Mouse (Mus musculus): ENCODE measurements at regions not wholly inside any gene's neighbourhood (a gene's known extent, or its start where the extent isn't known, plus 50 kb on each side); places are given as distances from the start of the nearest gene placed in this dataset.

DNA sequence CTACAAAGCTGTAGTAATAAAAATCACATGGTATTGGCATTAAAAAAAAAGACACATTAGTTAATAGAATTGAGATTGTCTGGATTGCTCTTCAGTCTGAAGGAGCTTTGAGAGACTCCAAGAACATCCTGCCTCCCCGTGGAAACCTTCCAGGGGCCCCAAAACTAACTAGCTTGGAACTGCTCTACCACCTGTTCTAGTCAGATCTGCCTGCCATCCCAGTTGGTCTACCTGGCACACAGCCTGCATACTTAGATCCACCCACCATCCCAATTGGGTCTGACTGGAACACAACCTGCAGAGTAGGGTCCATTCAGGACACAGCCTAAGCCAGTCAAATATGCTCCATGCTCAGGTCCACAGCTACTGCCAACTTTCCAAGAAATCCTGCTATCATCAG, 503.6 kb downstream of the Rapgef2 start:
- no peak for DNase-seq (ENCODE audit: low spot score in 2 of 2)

DNA sequence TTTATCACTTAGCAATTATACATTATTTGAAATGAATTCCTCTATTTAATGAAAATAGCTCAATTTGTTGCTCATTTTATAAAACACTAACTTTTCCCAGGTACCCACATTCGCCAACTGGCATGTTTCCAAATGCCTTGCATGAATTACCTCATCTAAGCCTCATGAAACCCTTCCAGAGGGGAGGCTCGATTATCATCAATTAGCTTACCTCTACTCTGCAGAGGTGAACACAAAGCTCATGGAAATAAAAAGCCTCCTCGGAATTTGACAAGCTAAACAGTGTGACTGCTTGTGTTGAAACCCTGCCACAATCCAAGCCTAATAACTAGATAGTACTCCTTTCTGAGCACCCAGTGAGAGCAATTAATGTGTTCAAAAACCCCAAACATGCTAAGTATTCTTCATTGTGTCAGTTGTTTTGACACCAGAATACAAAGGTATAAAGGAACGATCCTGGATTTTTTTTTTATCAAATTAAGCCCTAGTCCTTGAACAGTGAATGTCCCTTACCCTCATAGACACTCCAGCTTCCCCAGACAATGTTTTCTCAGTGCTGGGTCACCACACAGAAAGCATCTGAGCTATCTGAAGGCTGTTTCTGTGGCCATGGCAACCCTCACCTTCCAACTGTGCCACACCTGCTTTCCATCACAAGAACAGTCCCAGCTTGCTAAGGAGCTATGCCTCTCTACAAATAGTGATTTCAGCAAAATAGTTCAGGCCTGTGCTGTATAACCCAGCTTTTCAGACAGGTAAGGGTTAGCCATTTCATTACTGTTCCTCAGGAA, 530.4 kb downstream of the Rapgef2 start:
- DNase-seq (ENCODE audit: low spot score in 2 of 2), result no peak

DNA sequence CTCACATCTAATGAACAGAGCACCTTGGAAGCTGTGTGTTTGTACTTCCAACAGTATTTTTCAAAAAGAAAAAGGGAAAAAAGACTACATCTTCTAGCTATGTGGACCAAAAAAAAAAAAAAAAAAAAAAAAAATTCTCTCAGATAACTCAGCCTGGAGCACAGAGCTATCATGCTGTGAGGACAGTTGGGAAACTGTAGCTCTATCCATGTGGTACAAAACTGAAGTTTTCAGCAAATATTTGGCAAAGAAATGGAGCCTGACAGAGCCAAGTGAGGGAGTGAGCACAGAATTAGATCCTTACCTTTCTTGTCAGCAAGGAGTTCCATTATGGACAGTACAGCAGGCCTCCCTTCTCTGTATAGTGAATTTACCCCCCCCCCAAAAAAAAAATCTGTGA, 550.2 kb downstream of the Rapgef2 start:
- no peak for DNase-seq (ENCODE audit: low spot score in 2 of 2)

DNA sequence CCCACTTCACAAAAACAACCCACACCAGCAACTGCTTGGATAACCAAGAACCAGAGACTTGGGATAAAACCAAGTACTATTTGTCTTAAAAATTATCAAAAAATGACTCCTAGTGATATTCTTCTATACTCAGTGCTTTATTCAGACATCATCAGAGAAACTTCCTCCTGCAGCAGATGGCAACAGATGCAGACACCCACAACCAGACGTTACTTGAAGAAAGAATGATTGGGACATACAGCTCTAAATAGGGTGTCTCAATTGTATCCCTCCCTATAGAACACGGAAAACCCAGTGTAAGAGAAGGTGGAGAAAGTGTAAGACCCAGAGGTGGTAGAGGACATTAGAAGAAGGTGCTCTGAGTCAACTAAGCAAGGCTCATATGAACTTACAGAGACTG, 569.6 kb downstream of the Rapgef2 start:
- DNase-seq (ENCODE audit: low spot score in 2 of 2), result no peak

DNA sequence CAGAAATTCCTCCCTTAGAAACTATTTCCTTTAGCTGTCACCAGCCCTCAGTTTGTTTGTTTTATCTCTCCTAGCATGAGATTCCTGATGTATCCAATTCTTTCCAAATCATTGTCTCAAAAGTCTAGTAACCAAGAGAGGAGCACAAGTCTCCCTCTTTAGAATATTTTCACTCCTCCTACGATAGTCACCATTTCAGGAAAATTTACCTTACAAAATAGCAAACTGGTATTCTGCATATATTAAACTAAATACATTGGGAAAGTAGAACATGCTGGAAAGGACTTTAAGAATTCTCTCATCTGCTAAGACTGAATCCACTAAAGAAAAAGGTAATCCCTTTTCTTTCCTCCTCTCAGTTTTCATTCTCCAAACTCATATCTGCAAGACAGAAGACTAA, 578.6 kb downstream of the Rapgef2 start:
- no peak for DNase-seq (ENCODE audit: low spot score in 2 of 2)

DNA sequence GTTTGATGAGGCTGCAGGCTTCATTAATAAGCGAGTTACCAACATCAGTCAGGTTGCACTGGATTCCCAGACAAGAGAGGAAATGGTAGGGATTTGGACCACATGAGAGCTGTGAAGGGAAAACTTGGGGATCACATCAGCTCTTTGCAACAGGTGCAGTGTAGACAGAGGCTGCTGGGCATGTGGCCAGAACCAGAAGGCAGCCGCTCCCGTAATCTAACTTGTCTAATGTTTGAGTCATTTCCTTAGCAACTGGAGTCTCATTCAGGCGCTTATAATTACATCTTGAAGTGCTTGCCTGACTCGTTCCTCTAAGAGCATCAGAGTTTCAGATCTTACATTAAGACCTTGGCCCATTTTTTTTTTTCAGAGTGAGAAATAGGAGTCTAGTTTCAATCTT, 587.4 kb downstream of the Rapgef2 start:
- no peak for DNase-seq (ENCODE audit: low spot score in 2 of 2)

DNA sequence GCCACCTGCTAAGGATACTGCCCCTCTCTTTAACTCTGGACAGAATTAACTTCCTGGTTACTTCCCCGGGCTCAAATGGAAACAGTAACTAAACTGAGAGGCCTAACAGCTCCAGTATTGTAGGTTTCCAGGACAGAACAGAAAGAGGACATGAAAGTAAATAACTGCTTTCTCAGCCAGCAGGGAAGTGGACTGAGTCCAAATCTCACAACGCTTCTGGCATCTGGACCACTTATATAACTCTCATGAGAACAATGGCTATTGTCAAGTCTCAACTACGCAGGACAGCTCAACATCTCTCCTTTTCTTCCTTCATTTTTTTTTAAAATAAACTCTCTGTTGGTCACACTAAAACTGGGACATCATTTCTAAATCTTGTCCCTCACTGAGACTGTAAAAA, 594.8 kb downstream of the Rapgef2 start:
- DNase-seq (ENCODE audit: low spot score in 2 of 2), result no peak

DNA sequence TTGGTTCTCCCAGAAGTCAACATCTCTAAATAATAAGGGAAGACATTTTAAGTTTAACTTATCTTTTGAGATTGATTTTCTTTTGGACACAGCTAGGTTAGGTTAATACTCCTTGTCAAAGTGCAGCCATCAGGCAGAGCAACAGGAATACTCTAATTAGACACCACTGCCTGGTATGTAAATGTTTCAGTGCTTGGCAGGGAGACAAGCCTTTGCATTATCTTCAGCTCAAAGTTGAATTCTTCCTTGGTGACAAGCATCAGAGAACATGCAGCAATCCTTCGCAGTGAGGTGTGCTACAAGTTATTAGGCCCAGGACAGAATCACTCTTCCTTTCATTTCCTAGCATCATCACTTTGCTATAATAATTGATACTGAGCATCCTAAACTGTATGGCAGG, 608.7 kb downstream of the Rapgef2 start:
- DNase-seq (ENCODE audit: low spot score in 2 of 2), result no peak

DNA sequence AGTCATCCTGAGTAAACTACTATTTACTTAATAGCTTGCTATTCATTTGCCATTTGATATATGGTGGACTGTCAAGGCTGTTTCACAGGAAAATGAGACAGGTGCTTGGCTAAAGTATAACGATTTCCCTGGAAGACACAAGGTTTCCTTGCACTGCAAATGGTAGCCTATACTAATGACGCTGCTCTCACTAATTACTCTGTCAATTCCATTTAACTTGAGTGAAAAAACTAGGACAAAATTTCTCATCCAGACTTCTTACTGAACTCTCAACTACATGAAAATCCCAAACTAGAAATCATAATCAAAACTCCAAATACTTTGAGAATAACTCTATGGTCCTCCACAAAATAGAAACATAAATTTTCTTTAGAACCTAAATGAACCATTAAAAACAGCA, 609.5 kb downstream of the Rapgef2 start:
- no peak for DNase-seq (ENCODE audit: low spot score in 2 of 2)

DNA sequence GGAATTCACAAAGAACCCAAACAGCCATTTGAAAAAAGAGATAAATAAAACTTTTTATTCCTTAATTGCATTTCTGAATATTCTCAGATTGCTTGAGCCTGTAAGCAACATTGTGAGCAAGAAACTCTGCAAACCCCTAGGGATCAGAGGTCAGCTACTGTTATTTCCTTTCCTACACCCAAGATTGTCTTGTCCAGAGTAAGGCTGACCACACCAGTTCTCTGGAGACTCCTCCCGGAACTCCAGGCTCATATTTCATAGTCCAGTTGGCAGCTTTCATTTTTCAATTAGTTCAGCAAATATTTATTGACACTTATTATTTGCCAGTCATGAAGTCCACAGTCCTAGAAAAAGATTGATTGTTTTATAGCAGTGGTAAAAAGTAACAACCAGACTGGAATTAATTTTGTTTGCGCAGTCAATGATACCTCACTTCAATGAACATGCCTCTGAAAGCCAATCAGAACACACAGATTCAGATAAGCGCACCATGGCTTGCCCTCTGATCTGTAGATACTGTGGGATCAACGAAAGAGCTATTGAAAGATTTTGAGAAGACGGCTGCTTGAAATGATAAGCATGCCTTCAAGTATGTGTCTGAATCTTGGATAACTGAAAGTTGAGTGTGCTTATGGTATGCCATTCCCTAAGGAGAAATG, 611.7 kb downstream of the Rapgef2 start:
- no peak for DNase-seq (ENCODE audit: low spot score in 2 of 2)

DNA sequence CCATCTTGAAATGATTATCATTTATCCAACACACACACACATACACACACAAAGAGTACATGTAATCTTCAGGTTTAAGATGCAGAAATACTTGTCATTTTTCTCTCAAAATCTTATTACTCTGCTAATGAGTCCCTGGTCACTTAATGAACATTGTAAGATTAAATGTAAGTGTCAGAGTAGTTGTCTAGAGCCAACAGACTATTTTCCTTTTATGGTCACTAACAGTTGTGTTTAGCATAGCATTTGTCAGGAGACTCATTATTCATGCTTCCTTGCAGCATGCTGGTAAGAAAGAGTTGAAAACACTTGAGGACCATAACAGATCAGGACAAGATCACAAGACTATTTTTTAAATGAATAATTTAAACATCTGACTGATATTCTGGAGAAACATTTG, 618.3 kb downstream of the Rapgef2 start:
- DNase-seq (ENCODE audit: low spot score in 2 of 2), result no peak

DNA sequence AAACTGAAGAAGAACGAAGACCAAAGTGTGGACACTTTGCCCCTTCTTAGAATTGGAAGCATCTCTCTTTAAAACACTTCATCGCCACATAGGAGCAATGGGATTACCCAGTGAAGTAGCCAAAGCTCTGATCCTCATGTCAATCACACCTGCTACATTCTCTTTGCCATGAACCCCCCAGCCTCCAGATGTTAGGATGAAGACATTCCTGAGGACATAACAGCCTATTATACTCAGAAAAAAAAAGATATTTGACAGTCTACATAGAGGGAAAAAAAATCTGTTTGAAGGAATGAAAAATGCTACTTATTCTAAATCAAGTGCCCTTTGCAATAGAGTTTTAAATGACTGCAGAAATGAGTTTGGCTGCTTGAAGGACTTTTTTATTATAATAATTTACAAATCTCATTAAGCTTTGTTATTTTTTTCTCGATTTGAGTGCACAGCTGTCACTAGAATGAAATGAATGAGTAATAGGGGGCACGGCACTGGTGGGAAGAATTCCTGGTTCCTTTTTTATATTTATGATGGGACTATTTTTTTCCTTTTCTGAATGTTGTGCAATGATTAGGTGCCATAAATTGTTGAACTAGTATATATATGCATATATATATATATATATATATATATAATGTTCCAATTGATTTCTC, 618.8 kb downstream of the Rapgef2 start:
- DNase-seq (ENCODE audit: low spot score in 2 of 2), result no peak

DNA sequence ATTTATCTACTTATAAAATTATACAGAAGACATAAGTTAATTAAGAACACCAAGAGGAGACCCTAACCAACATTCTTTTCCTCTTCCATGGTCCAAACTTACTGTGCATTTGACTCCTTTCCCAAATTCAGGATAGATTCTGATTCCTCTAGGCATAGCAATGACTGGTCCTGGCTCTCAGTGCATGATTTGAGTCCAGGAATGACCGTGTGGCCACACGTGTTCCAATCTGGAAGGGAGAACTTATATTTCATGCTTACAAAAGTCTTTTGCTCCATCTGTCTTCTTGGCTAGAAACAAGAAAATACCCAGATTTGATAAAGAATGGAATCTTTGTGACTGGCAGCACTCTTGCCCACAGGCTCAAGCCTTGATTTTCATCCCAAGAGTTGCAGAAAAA, 638.2 kb downstream of the Rapgef2 start:
- DNase-seq (ENCODE audit: low spot score in 2 of 2), result no peak

DNA sequence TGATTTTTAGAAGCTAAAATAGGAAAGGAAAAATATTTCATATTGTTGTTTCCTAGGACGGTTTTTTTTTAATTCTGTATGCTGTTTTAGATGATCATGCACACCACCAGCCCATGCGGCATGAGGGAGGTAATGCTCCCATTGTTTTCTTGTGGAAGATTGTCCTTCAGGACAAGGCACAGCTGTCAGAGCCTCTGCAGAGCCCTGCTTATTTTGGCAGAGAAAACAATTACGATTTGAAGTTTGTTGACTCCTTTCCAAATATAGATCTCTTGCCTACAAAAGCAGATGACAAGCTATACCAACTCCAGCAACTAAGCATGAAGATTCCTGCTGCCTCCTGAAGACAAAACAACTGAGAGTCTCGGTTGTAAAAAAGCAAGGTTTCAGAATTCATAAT, 650.9 kb downstream of the Rapgef2 start:
- DNase-seq (ENCODE audit: low spot score in 2 of 2), result no peak

DNA sequence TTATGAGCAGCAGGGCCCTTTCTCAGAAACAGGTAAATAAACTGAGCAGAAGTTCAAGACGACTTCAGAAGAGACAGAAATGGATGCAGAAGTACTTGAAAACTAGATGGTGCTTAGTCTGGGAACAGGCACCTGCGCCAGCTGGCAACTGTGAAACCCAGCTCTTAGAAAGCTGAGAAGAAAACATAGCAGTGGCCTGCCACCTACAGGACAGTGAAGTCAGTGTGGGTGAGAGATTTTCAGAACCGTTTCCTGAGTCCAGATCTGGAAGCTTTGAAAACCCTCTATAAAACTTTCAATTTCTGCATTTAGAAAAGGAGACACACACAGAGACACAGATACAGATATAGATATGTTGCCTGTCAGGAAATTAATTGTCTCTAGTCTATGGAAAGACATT, 667.4 kb downstream of the Rapgef2 start:
- DNase-seq (ENCODE audit: low spot score in 2 of 2), result no peak

DNA sequence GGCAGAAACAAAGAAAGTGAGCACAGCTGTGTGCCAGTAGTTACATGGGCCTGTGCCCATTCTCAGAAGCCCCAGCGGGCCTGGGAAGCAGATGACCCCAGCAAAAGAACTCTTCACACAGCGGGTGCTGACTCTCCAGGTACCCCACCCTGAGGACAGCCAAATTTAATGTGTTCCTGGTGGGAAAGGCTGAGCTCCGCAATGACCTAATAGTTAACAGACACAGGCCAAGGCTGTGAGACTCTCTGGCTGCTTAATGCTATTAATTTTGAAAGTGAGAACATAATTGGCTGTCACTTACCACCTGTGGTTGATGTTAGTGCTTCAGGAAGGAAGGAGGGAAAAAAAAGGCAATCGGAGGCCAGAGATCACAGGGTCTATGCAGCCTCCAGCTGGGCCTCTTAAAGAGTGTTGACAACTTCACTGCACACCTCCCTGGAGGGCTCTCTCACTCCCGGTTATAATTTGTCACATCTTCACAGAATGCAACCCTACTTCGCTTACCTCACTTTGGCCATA, 691.5 kb downstream of the Rapgef2 start:
- no peak for DNase-seq (ENCODE audit: low spot score in 2 of 2)

DNA sequence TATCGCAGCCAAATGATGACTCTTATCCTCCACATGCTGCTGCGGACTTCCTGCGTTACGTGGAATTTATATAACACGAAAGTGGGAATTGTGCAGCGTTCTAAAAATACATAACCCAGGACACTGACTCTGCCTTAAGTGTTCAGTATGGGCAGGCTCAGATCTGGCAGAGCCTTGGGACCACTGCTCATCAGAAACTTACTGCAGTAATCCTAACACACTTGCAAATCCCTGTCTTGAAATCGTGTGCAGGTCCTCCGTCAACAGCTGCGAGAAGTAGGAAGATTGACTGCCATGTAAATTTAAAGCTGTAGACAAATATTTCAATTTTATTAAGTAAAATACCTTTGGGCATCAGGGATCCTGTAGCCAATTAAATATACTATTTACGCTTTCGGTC, 692.0 kb downstream of the Rapgef2 start:
- DNase-seq (ENCODE audit: low spot score in 2 of 2), result no peak

DNA sequence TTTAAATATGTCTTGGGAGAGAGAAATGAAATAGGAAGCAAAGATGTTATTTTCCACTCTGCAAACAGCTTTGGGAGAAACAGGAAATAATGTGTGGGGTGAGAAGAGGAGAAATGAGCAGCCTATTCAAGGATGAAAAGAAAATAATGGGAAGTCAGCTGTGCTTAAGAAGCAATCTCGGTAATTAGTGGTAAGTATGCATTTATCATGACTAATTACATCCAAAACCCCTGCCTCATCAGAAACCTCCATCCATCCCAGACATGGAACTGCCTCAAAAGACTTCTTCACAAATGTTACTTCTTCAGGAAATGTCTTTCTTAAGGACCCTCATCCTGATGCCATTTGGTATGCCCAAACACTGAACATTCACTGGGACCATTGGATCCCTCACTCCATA, 699.7 kb downstream of the Rapgef2 start:
- DNase-seq (ENCODE audit: low spot score in 2 of 2), result no peak

DNA sequence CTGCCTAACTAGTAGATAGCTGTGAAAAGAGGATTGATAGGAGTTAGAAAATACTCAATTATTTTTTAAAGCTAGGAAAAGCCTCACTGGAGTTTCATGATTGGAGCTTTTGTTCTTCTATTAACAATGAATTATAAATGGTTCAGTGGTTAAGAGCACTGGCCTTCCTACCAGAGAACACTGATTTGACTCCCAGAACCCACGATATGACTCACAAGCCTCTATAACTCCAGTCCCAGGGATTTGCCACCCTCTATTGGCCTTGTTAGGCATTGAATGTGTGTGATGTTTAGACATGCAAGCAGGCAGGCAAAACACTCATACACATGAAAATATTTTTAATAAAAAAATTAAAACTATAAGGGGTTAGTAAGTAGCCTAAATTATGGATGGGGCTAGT, 704.4 kb downstream of the Rapgef2 start:
- no peak for DNase-seq (ENCODE audit: low spot score in 2 of 2)

DNA sequence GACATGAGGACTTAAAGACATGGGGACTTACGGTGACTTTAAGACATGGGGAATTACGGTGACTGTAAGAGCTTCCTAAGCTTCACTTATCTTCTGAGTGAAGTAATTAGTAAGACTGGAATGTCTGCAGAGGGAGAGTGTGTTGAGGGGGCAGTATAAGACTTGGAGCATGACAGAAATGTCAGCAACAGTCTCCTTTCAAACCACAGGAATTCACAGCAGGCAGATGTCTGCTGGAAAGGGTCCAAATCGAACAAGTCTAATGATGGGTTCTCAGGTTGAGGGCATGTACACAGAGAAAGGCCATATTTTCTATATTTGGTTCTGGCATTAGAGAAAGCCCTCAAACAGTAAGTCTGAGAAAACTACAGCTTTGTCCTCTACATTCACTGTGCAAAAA, 705.2 kb downstream of the Rapgef2 start:
- DNase-seq (ENCODE audit: low spot score in 2 of 2), result no peak

DNA sequence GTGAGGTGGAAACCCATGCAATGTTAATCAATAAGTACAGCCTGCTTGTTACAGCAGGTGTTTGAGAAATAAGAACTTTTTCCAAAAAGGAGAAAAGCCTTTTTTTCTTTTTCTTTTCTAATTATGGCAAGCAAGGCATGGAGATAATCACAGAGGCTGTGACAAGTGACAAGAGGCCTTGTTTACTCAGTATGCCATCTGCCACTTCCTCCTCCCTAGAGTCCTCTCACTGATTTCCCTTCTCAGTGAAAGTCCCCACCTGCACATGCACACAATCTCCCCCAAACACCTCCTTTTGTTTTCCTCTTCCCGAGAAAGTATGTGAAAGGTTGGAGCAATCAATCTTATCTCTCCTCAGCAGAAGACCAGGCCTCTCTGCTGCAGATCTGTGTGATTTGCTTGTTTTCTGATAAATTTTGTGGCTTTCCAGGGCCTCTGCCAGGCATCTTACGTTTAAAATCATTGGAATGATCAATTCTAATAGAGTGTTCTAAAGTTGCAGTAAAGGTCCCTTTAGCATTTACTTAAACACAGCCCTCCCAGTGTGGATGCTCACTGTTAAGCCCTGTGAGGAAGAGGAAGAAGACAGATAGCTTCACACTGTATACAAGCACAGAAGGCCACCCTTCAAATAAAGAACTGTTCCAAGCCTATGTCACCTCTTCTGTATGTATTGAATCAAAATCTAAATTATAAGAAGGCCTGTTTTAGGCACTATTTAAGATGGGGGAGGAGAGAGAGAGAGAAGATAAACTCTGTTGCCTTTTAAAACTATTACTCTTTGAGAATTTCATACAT, 710.5 kb downstream of the Rapgef2 start:
- no peak for DNase-seq (ENCODE audit: low spot score in 2 of 2)

DNA sequence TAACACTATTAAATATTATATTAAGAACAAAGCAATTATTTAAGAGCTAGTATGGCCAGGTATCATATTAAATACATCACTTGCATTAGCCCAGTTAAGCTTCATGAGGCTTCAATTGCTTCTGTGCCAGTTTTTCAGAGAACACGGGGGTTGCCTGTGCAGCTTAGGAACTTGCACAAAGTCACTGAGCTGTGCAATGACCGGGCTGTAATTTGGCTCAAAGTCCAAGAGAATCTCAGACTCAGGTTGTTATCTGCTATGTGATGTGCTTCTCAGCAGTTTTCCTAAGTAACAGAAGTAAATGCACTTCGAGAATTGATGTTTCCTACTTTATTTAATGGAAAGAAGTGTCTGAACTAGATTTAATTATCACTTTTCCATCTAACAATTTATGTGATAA, 711.5 kb downstream of the Rapgef2 start:
- DNase-seq (ENCODE audit: low spot score in 2 of 2), result no peak

All from thymus, postnatal 10 days (tissue).